Mouse (Mus musculus): ENCODE data around the gene Gmds. TPM values are rescaled to one million over a fixed set of nuclear protein-coding genes. Genes with fewer than 3 reads are reported as not detected.

Gene Gmds
- polyA plus RNA-seq, 1 experiment: 25.4 TPM

GRCm38 (mm10) chr13:32026226-32026975 is 312.1 kb downstream of the Gmds start:
- no peak for DNase-seq (ENCODE audit: low read depth)

GRCm38 (mm10) chr13:32024822-32025221 is 313.7 kb downstream of the Gmds start:
- DNase-seq (ENCODE audit: low read depth): no peak

- no peak for DNase-seq (ENCODE audit: low read depth)
These were observed 317.9 kb downstream of the Gmds start for GRCm38 (mm10) chr13:32020455-32021249.

GRCm38 (mm10) chr13:32019256-32019620 is 319.3 kb downstream of the Gmds start:
- DNase-seq (ENCODE audit: low read depth): no peak

GRCm38 (mm10) chr13:32018518-32019255 is 319.9 kb downstream of the Gmds start:
- no peak for DNase-seq (ENCODE audit: low read depth)

- no peak for DNase-seq (ENCODE audit: low read depth)
These were observed 329.7 kb downstream of the Gmds start for GRCm38 (mm10) chr13:32008802-32009201.

GRCm38 (mm10) chr13:32008116-32008641 is 330.4 kb downstream of the Gmds start:
- DNase-seq (ENCODE audit: low read depth): no peak

GRCm38 (mm10) chr13:31993391-31993790 is 345.1 kb downstream of the Gmds start:
- DNase-seq (ENCODE audit: low read depth): no peak

- no peak for DNase-seq (ENCODE audit: low read depth)
These were observed 345.9 kb downstream of the Gmds start for GRCm38 (mm10) chr13:31992409-31993201.

- DNase-seq (ENCODE audit: low read depth): no peak
These were observed 357.3 kb downstream of the Gmds start for GRCm38 (mm10) chr13:31981198-31981597.

- no peak for DNase-seq (ENCODE audit: low read depth)
These were observed 360.4 kb downstream of the Gmds start for GRCm38 (mm10) chr13:31978126-31978525.

GRCm38 (mm10) chr13:31974751-31975479 is 363.6 kb downstream of the Gmds start:
- DNase-seq (ENCODE audit: low read depth): no peak

- DNase-seq (ENCODE audit: low read depth): no peak
These were observed 367.5 kb downstream of the Gmds start for GRCm38 (mm10) chr13:31971040-31971501.

GRCm38 (mm10) chr13:31968272-31968671 is 370.3 kb downstream of the Gmds start:
- no peak for DNase-seq (ENCODE audit: low read depth)

- no peak for DNase-seq (ENCODE audit: low read depth)
These were observed 371.5 kb downstream of the Gmds start for GRCm38 (mm10) chr13:31966931-31967532.

- DNase-seq (ENCODE audit: low read depth): no peak
These were observed 378.0 kb downstream of the Gmds start for GRCm38 (mm10) chr13:31960514-31960913.

- DNase-seq (ENCODE audit: low read depth): no peak
These were observed 379.9 kb downstream of the Gmds start for GRCm38 (mm10) chr13:31958346-31959335.

GRCm38 (mm10) chr13:31956584-31956983 is 382.0 kb downstream of the Gmds start:
- DNase-seq (ENCODE audit: low read depth): no peak

GRCm38 (mm10) chr13:31956112-31956511 is 382.4 kb downstream of the Gmds start:
- no peak for DNase-seq (ENCODE audit: low read depth)
